Mouse (Mus musculus) heart, postnatal 0 days (tissue): ENCODE results near the gene Galnt6.

Experiments used
- CTCF ChIP-seq: IDR thresholded peaks from 2 replicates; pipeline ENCODE4 v1.5.1; 2016; ENCODE audit warnings: antibody characterized with exemption, control low read depth, low read depth
- EP300 ChIP-seq: IDR thresholded peaks from 2 replicates; pipeline ENCODE4 v1.6.1; 2016; ENCODE audit warnings: antibody characterized with exemption, low read depth

GRCm38 (mm10) chr15:100700424-100700823 is 28.8 kb downstream of the Galnt6 start:
- TF ChIP-seq CTCF, result no peak
- TF ChIP-seq EP300, result no peak
